Mouse (Mus musculus): Measurements from ENCODE around the gene Hoxc9. TPM values are rescaled to one million over a fixed set of nuclear protein-coding genes. Genes with fewer than 3 reads are reported as not detected.

The Hoxc9 gene
- polyA plus RNA-seq, 1 experiment from 2014 or later, result not detected

- H3K27ac ChIP-seq, result no peak overlapping the region
- no peak overlapping the region for H3K9ac ChIP-seq
- H3K36me3 ChIP-seq, result no peaks in the 10 kb centered on the region
- no peak overlapping the region for H3K4me3 ChIP-seq
- 1% methylated on average over 27 of the region's 27 CpGs for WGBS
- no peak overlapping the region for H3K4me2 ChIP-seq (replicated peaks)
- ATAC-seq (ENCODE audit: insufficient number of reproducible peaks, insufficient read depth, low FRiP score, low TSS enrichment), result no peak
- H3K27me3 ChIP-seq, result peaks cover 98% of the 10 kb centered on the region
- no peaks in the 10 kb centered on the region for H3K9me3 ChIP-seq
- no peaks in the 10 kb centered on the region for H3K4me1 ChIP-seq
These were observed 33.2 kb downstream of the Hoxc9 start for GRCm38 (mm10) chr15:103009265-103010111.

DNA sequence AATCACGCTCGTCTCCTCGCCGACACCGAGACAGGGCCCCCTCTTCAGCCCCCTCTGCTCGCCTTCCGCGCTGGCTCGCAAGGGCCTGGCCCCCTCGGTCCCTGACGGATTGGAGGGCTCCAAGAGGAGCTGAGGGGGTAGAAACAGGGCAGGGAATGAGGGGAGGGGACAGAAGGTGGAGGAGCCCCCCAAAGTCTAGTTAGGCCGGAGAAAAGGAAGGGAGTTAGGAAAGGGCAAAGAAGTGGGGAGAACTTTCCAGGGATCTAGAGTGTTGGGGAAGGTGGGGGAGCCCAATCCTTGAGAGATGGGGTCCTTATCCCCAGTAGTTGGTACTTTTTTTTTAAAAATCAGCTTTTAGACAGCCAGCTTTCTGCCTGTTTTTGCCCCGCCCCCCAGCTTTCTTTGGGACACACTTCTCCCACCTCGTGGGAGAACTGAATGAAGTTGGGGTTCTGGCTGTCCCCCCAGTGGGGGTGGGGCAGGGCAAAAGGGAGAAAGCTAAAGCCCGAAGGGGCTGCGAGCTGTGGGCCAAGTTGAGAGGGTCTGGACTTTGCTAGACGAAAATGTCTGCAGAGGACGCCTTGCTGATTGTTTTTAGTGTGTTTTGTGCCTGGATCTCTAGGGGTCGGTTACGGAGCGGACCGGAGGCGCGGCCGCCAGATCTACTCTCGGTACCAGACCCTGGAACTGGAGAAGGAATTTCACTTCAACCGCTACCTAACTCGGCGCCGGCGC lies 34.0 kb downstream of the Hoxc9 start:
- H3K4me3 ChIP-seq, result no peak overlapping the region
- H3K9ac ChIP-seq, result no peak overlapping the region
- ATAC-seq (ENCODE audit: insufficient number of reproducible peaks, insufficient read depth, low FRiP score, low TSS enrichment), result no peak
- H3K27ac ChIP-seq, result no peak overlapping the region
- no peaks in the 10 kb centered on the region for H3K36me3 ChIP-seq
- peaks cover 98% of the 10 kb centered on the region for H3K27me3 ChIP-seq
- under 1% methylated on average over 31 of the region's 31 CpGs for WGBS
- H3K4me2 ChIP-seq (replicated peaks), result no peak overlapping the region
- H3K4me1 ChIP-seq, result no peaks in the 10 kb centered on the region
- no peaks in the 10 kb centered on the region for H3K9me3 ChIP-seq

GRCm38 (mm10) chr15:103010847-103011555 lies 34.8 kb downstream of the Hoxc9 start:
- no peak overlapping the region for H3K9ac ChIP-seq

GRCm38 (mm10) chr15:103011928-103012486 lies 35.8 kb downstream of the Hoxc9 start:
- H3K36me3 ChIP-seq, result no peaks in the 10 kb centered on the region
- H3K27me3 ChIP-seq, result peaks cover 98% of the 10 kb centered on the region
- H3K27ac ChIP-seq, result no peak overlapping the region
- no peaks in the 10 kb centered on the region for H3K9me3 ChIP-seq
- WGBS, result 2% methylated on average over 26 of the region's 26 CpGs
- H3K4me2 ChIP-seq (replicated peaks), result no peak overlapping the region; the same call in 1 of the 2 replicates
- no peaks in the 10 kb centered on the region for H3K4me1 ChIP-seq
- ATAC-seq (ENCODE audit: insufficient number of reproducible peaks, insufficient read depth, low FRiP score, low TSS enrichment), result no peak
- no peak overlapping the region for H3K9ac ChIP-seq
- no peak overlapping the region for H3K4me3 ChIP-seq

More at GRCm38 (mm10) chr15:103010847-103011555, 34.8 kb downstream of the Hoxc9 start:
- H3K9me3 ChIP-seq, result no peaks in the 10 kb centered on the region
- ATAC-seq (ENCODE audit: insufficient number of reproducible peaks, insufficient read depth, low FRiP score, low TSS enrichment), result no peak
- peaks cover 98% of the 10 kb centered on the region for H3K27me3 ChIP-seq
- no peak overlapping the region for H3K4me2 ChIP-seq (replicated peaks)
- H3K36me3 ChIP-seq, result no peaks in the 10 kb centered on the region
- H3K4me3 ChIP-seq, result no peak overlapping the region
- no peak overlapping the region for H3K27ac ChIP-seq
- no peaks in the 10 kb centered on the region for H3K4me1 ChIP-seq
- WGBS, result 1% methylated on average over 28 of the region's 28 CpGs

GRCm38 (mm10) chr15:103013238-103013984 lies 37.2 kb downstream of the Hoxc9 start:
- H3K27me3 ChIP-seq, result peaks cover 98% of the 10 kb centered on the region
- no peak overlapping the region for H3K9ac ChIP-seq
- 3% methylated on average over 17 of the region's 17 CpGs for WGBS
- H3K9me3 ChIP-seq, result no peaks in the 10 kb centered on the region
- no peak for ATAC-seq (ENCODE audit: insufficient number of reproducible peaks, insufficient read depth, low FRiP score, low TSS enrichment)
- H3K36me3 ChIP-seq, result no peaks in the 10 kb centered on the region
- no peak overlapping the region for H3K4me3 ChIP-seq
- H3K4me1 ChIP-seq, result no peaks in the 10 kb centered on the region
- no peak overlapping the region for H3K27ac ChIP-seq
- H3K4me2 ChIP-seq (replicated peaks), result peak overlapping the region; percentile 5; the same call in 1 of the 2 replicates

DNA sequence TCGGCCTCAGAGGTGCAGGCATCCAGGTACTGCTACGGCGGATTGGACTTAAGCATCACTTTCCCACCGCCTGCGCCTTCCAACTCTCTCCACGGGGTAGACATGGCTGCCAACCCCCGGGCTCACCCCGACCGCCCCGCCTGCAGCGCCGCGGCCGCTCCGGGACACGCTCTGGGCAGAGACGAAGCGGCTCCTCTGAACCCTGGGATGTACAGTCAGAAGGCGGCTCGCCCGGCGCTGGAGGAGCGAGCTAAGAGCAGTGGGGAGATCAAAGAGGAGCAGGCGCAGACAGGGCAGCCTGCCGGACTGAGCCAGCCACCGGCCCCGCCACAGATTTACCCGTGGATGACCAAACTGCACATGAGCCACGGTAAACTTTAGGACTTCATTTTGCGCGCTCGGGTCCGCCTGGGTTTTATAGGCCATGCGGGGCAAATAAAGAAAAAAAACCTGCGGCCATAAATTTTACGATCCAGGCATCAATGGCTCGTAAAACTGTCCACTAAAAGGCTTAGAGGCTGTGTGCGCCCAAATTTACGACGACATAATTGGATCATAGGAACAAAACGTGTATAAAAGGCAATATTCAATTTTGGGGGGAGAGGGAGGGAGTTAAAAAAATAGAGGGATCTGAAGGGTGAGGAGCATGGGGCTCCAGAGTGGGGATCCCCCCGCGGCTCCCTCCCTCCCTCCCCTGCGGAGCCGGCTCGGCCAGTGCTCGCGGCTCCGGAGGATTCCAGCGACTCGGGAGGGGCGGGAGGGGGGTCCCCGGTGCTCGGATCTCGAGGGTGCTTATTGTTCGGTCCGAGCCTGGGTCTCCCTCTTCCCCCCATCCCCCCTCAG lies 38.1 kb downstream of the Hoxc9 start:
- Histone ChIP-seq H3K27ac (no peak overlapping the region), H3K9ac (no peak overlapping the region), H3K4me3 (0 out of 2 replicates have a peak overlapping the region, but pooled peaks have one; percentile 9), H3K4me1 (no peaks in the 10 kb centered on the region), H3K4me2 (replicated peaks) (peak overlapping the region; percentile 19; the same call in 1 of the 2 replicates), H3K27me3 (peaks cover 98% of the 10 kb centered on the region), H3K9me3 (no peaks in the 10 kb centered on the region), H3K36me3 (no peaks in the 10 kb centered on the region)
- 1% methylated on average over 43 of the region's 57 CpGs for WGBS
- ATAC-seq (ENCODE audit: insufficient number of reproducible peaks, insufficient read depth, low FRiP score, low TSS enrichment), result peak; percentile 44; the same call in 1 of the 2 replicates

DNA sequence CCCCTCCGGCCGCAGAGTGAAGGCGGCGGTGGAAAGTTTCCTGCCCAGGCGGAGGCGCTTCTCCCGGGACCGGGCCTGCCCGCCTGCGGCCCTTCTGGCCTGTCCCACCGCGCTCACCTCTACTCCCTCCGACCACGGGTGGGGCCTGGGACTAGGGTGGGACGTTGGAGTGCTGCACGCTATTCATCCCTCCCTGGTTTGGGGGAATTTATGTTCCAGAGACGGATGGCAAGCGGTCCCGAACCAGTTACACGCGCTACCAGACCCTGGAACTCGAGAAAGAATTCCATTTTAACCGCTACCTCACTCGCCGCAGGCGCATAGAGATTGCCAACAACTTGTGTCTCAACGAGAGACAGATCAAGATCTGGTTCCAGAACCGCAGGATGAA lies 38.8 kb downstream of the Hoxc9 start:
- no peaks in the 10 kb centered on the region for H3K36me3 ChIP-seq
- no peak overlapping the region for H3K9ac ChIP-seq
- H3K4me1 ChIP-seq, result no peaks in the 10 kb centered on the region
- H3K9me3 ChIP-seq, result no peaks in the 10 kb centered on the region
- under 1% methylated on average over 28 of the region's 28 CpGs for WGBS
- H3K4me3 ChIP-seq, result 0 out of 2 replicates have a peak overlapping the region, but pooled peaks have one; percentile 7
- ATAC-seq (ENCODE audit: insufficient number of reproducible peaks, insufficient read depth, low FRiP score, low TSS enrichment), result no peak
- H3K27ac ChIP-seq, result no peak overlapping the region
- 0 out of 2 replicates have a peak overlapping the region, but pooled peaks have one; percentile 3 for H3K4me2 ChIP-seq (replicated peaks)
- peaks cover 98% of the 10 kb centered on the region for H3K27me3 ChIP-seq

DNA sequence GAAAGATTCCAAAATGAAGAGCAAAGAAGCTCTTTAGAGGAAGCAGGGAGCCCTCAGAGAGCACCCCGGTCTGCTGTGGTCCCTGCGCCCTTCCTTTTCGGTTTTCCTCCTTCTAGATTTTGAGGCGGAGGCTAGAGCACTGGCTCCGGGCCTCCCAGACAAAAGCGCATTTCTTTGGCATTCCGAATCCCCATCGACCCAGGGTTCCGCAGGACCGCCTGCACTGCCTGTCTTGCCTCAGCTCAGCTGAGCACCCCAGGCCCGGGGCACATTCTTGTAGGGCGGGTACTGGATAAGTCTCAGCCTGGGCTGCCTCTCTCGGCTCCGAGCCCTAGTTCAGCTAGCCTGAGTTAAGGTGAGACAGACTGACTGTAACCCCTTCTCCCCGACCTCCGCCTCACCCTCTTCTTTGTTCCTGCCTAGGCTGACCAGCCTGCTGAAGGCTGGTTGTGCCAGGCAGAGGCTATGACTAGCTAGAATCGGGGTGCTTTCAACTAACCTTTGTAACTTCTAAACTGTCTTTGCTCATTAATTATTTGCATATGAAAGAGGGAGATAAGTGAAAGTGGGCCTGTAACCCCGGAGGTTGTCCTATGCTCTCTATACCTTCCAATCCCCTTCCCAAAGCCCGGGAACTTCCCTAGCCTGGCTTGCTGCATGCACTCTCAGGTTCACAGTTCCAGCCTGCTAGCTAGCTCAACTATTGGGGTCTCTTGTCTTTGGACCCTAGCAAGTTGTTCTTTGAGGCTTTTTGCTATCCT lies 39.3 kb downstream of the Hoxc9 start:
- H3K4me3 ChIP-seq, result no peak overlapping the region
- no peak overlapping the region for H3K27ac ChIP-seq
- no peaks in the 10 kb centered on the region for H3K36me3 ChIP-seq
- no peak overlapping the region for H3K4me2 ChIP-seq (replicated peaks)
- no peak for ATAC-seq (ENCODE audit: insufficient number of reproducible peaks, insufficient read depth, low FRiP score, low TSS enrichment)
- H3K4me1 ChIP-seq, result no peaks in the 10 kb centered on the region
- no peaks in the 10 kb centered on the region for H3K9me3 ChIP-seq
- 3% methylated on average over 19 of the region's 19 CpGs for WGBS
- H3K9ac ChIP-seq, result no peak overlapping the region
- peaks cover 98% of the 10 kb centered on the region for H3K27me3 ChIP-seq

GRCm38 (mm10) chr15:103018636-103019035 lies 42.4 kb downstream of the Hoxc9 start, which contains the start of gene Hoxc4:
Gene Hoxc4, plus strand, starts transcription at chr15:103018934.
- 4% methylated on average over 9 of the region's 9 CpGs for WGBS
- Histone ChIP-seq H3K4me2 (replicated peaks) (no peak within 1 kb of the TSS), H3K4me3 (no peak within 1 kb of the TSS), H3K9me3 (no peaks in the 10 kb centered on the region), H3K9ac (no peak within 1 kb of the TSS), H3K27ac (no peak within 1 kb of the TSS), H3K4me1 (no peaks in the 10 kb centered on the region), H3K27me3 (peaks cover 100% of the 10 kb centered on the region), H3K36me3 (no peaks in the 10 kb centered on the region)
- ATAC-seq (ENCODE audit: insufficient number of reproducible peaks, insufficient read depth, low FRiP score, low TSS enrichment), result no peak

Data from embryonic facial prominence, embryonic 12.5 days (tissue).